Mouse (Mus musculus): ENCODE data around the gene Sgsm3. TPM values are rescaled to one million over a fixed set of nuclear protein-coding genes. Genes with fewer than 3 reads are reported as not detected.

Gene Sgsm3
- total and polyA plus RNA-seq, 2 experiments from 2014 or later = 60.6 to 91.4 TPM

GRCm38 (mm10) chr15:81052491-81052890 lies 74.9 kb downstream of the Sgsm3 start:
- H3K4me3 ChIP-seq (ENCODE audit: low read length) = no peak overlapping the region
- no peak overlapping the region for H3K27ac ChIP-seq
- H3K27me3 ChIP-seq (ENCODE audit: insufficient read depth, low read length) = no peaks in the 10 kb centered on the region
- H3K36me3 ChIP-seq (ENCODE audit: insufficient read depth, low read length) = no peaks in the 10 kb centered on the region
- ATAC-seq (no peak), DNase-seq (ENCODE audit: low spot score) (no peak)
- H3K4me1 ChIP-seq (ENCODE audit: insufficient read depth, low read length) = no peaks in the 10 kb centered on the region
- H3K4me2 ChIP-seq (ENCODE audit: low read depth, low read length) = no peak overlapping the region
- H3K9ac ChIP-seq (replicated peaks; ENCODE audit: low read length) = no peak overlapping the region
- no peaks in the 10 kb centered on the region for H3K9me3 ChIP-seq (ENCODE audit: low read length)
- TF ChIP-seq CTCF (IDR thresholded peaks at IDR 0.05; ENCODE audit: low read depth) = no peak
- WGBS = 92% methylated on average over 5 of the region's 5 CpGs

GRCm38 (mm10) chr15:81055488-81055887 lies 77.9 kb downstream of the Sgsm3 start:
- no peak for ATAC-seq
- Histone ChIP-seq H3K9ac (replicated peaks; ENCODE audit: low read length) (no peak overlapping the region), H3K27ac (no peak overlapping the region), H3K4me1 (ENCODE audit: insufficient read depth, low read length) (no peaks in the 10 kb centered on the region), H3K9me3 (ENCODE audit: low read length) (no peaks in the 10 kb centered on the region), H3K36me3 (ENCODE audit: insufficient read depth, low read length) (no peaks in the 10 kb centered on the region), H3K4me3 (ENCODE audit: low read length) (no peak overlapping the region), H3K27me3 (ENCODE audit: insufficient read depth, low read length) (no peaks in the 10 kb centered on the region), H3K4me2 (ENCODE audit: low read depth, low read length) (no peak overlapping the region)
- TF ChIP-seq CTCF (IDR thresholded peaks at IDR 0.05; ENCODE audit: low read depth) = no peak
- WGBS = 95% methylated on average over 2 of the region's 2 CpGs
- DNase-seq (ENCODE audit: low spot score) = no peak

GRCm38 (mm10) chr15:81057736-81058135 lies 80.2 kb downstream of the Sgsm3 start:
- Histone ChIP-seq H3K36me3 (ENCODE audit: insufficient read depth, low read length) (no peaks in the 10 kb centered on the region), H3K27me3 (ENCODE audit: insufficient read depth, low read length) (no peaks in the 10 kb centered on the region), H3K4me1 (ENCODE audit: insufficient read depth, low read length) (peaks cover 7% of the 10 kb centered on the region), H3K4me2 (ENCODE audit: low read depth, low read length) (no peak overlapping the region), H3K4me3 (ENCODE audit: low read length) (no peak overlapping the region), H3K9ac (replicated peaks; ENCODE audit: low read length) (no peak overlapping the region), H3K9me3 (ENCODE audit: low read length) (no peaks in the 10 kb centered on the region), H3K27ac (no peak overlapping the region)
- DNase-seq (ENCODE audit: low spot score) (no peak), ATAC-seq (no peak)
- WGBS = 95% methylated on average over 5 of the region's 5 CpGs
- no peak for TF ChIP-seq CTCF (IDR thresholded peaks at IDR 0.05; ENCODE audit: low read depth)

GRCm38 (mm10) chr15:81060975-81061374 lies 83.4 kb downstream of the Sgsm3 start:
- ATAC-seq = no peak
- H3K4me1 ChIP-seq (ENCODE audit: insufficient read depth, low read length) = peaks cover 10% of the 10 kb centered on the region

More at GRCm38 (mm10) chr15:81060975-81061374, 83.4 kb downstream of the Sgsm3 start:
- H3K4me3 ChIP-seq (ENCODE audit: low read length) = no peak overlapping the region
- DNase-seq (ENCODE audit: low spot score) = no peak
- no peaks in the 10 kb centered on the region for H3K9me3 ChIP-seq (ENCODE audit: low read length)
- H3K4me2 ChIP-seq (ENCODE audit: low read depth, low read length) = no peak overlapping the region
- H3K9ac ChIP-seq (replicated peaks; ENCODE audit: low read length) = no peak overlapping the region
- 94% methylated on average over 2 of the region's 2 CpGs for WGBS
- H3K36me3 ChIP-seq (ENCODE audit: insufficient read depth, low read length) = no peaks in the 10 kb centered on the region
- no peak; the same call in 1 of the 2 replicates for TF ChIP-seq CTCF (IDR thresholded peaks at IDR 0.05; ENCODE audit: low read depth)
- no peak overlapping the region for H3K27ac ChIP-seq
- H3K27me3 ChIP-seq (ENCODE audit: insufficient read depth, low read length) = no peaks in the 10 kb centered on the region

Small RNAs within 50 kb of the gene (microRNA-seq; reads per million reads assigned to microRNA genes)
- gene Mir5113 = 5.8 to 8.6 reads per million in 2 experiments

Other genes with a start within 250 kb of the Sgsm3 start
- gene Adsl, start 29.3 kb upstream of the Sgsm3 start, total RNA-seq (2014; rRNA removed) = 77.6 and 97.6 TPM in 2 replicates
- 95.3 and 96.3 TPM in 2 replicates for gene Adsl, start 29.3 kb upstream of the Sgsm3 start, polyA plus RNA-seq (2015; fragmentation: Nextera tagmentation; extraction: Ambion mirVana)
- gene Mrtfa, start 213.0 kb downstream of the Sgsm3 start, total RNA-seq (2014; rRNA removed) = 32.1 and 54.8 TPM in 2 replicates
- gene Mrtfa, start 213.0 kb downstream of the Sgsm3 start, polyA plus RNA-seq (2015; fragmentation: Nextera tagmentation; extraction: Ambion mirVana) = 19.3 and 22.6 TPM in 2 replicates